Mouse (Mus musculus): ENCODE data around the gene Trim2. TPM values are rescaled to one million over a fixed set of nuclear protein-coding genes. Genes with fewer than 3 reads are reported as not detected.

Trim2 gene
- total and polyA plus RNA-seq, 2 experiments from 2014 or later = 149 to 291 TPM

- no peaks in the 10 kb centered on the region for H3K36me3 ChIP-seq (ENCODE audit: insufficient read depth, low read length)
- WGBS = 33% methylated on average over 9 of the region's 9 CpGs
- H3K9me3 ChIP-seq (ENCODE audit: low read length) = no peaks in the 10 kb centered on the region
- no peaks in the 10 kb centered on the region for H3K27me3 ChIP-seq (ENCODE audit: insufficient read depth, low read length)
- H3K9ac ChIP-seq (replicated peaks; ENCODE audit: low read length, poor library complexity, severe bottlenecking) = no peak overlapping the region
- no peak for ATAC-seq (ENCODE audit: low FRiP score)
- no peak overlapping the region for H3K27ac ChIP-seq (ENCODE audit: low read depth, low read length)
- H3K4me1 ChIP-seq (ENCODE audit: insufficient read depth, low read length) = no peaks in the 10 kb centered on the region
- DNase-seq (ENCODE audit: low spot score) = no peak
- H3K4me2 ChIP-seq (ENCODE audit: low read depth, low read length, poor library complexity, severe bottlenecking) = no peak overlapping the region
- H3K4me3 ChIP-seq (ENCODE audit: low read depth, low read length) = no peak overlapping the region
- TF ChIP-seq CTCF (IDR thresholded peaks at IDR 0.05) = no peak
These were observed 171.3 kb downstream of the Trim2 start for GRCm38 (mm10) chr3:84135387-84135786.

GRCm38 (mm10) chr3:84131369-84131768 is 175.3 kb downstream of the Trim2 start:
- no peaks in the 10 kb centered on the region for H3K4me1 ChIP-seq (ENCODE audit: insufficient read depth, low read length)
- no peaks in the 10 kb centered on the region for H3K9me3 ChIP-seq (ENCODE audit: low read length)
- TF ChIP-seq CTCF (IDR thresholded peaks at IDR 0.05) = no peak
- H3K4me3 ChIP-seq (ENCODE audit: low read depth, low read length) = no peak overlapping the region
- no peaks in the 10 kb centered on the region for H3K36me3 ChIP-seq (ENCODE audit: insufficient read depth, low read length)
- DNase-seq (ENCODE audit: low spot score) (no peak), ATAC-seq (ENCODE audit: low FRiP score) (no peak)
- no peak overlapping the region for H3K9ac ChIP-seq (replicated peaks; ENCODE audit: low read length, poor library complexity, severe bottlenecking)
- 94% methylated on average over 3 of the region's 3 CpGs for WGBS
- no peaks in the 10 kb centered on the region for H3K27me3 ChIP-seq (ENCODE audit: insufficient read depth, low read length)
- no peak overlapping the region for H3K4me2 ChIP-seq (ENCODE audit: low read depth, low read length, poor library complexity, severe bottlenecking)
- H3K27ac ChIP-seq (ENCODE audit: low read depth, low read length) = no peak overlapping the region

- Histone ChIP-seq H3K9me3 (ENCODE audit: low read length) (no peaks in the 10 kb centered on the region), H3K4me2 (ENCODE audit: low read depth, low read length, poor library complexity, severe bottlenecking) (no peak overlapping the region), H3K27ac (ENCODE audit: low read depth, low read length) (no peak overlapping the region), H3K9ac (replicated peaks; ENCODE audit: low read length, poor library complexity, severe bottlenecking) (no peak overlapping the region), H3K4me3 (ENCODE audit: low read depth, low read length) (no peak overlapping the region), H3K27me3 (ENCODE audit: insufficient read depth, low read length) (no peaks in the 10 kb centered on the region), H3K4me1 (ENCODE audit: insufficient read depth, low read length) (no peaks in the 10 kb centered on the region), H3K36me3 (ENCODE audit: insufficient read depth, low read length) (no peaks in the 10 kb centered on the region)
- DNase-seq (ENCODE audit: low spot score) = no peak
- 73% methylated on average over 5 of the region's 5 CpGs for WGBS
- no peak for ATAC-seq (ENCODE audit: low FRiP score)
- no peak for TF ChIP-seq CTCF (IDR thresholded peaks at IDR 0.05)
These were observed 175.9 kb downstream of the Trim2 start for GRCm38 (mm10) chr3:84130776-84131175.

GRCm38 (mm10) chr3:84128871-84129870 is 177.5 kb downstream of the Trim2 start:
- Histone ChIP-seq H3K4me3 (ENCODE audit: low read depth, low read length) (no peak overlapping the region), H3K4me1 (ENCODE audit: insufficient read depth, low read length) (no peaks in the 10 kb centered on the region), H3K9ac (replicated peaks; ENCODE audit: low read length, poor library complexity, severe bottlenecking) (no peak overlapping the region), H3K36me3 (ENCODE audit: insufficient read depth, low read length) (no peaks in the 10 kb centered on the region), H3K4me2 (ENCODE audit: low read depth, low read length, poor library complexity, severe bottlenecking) (no peak overlapping the region), H3K27me3 (ENCODE audit: insufficient read depth, low read length) (no peaks in the 10 kb centered on the region), H3K27ac (ENCODE audit: low read depth, low read length) (no peak overlapping the region), H3K9me3 (ENCODE audit: low read length) (no peaks in the 10 kb centered on the region)
- WGBS = 81% methylated on average over 11 of the region's 11 CpGs
- TF ChIP-seq CTCF (IDR thresholded peaks at IDR 0.05) = no peak
- ATAC-seq (ENCODE audit: low FRiP score) = no peak
- DNase-seq (ENCODE audit: low spot score) = no peak

- H3K9me3 ChIP-seq (ENCODE audit: low read length) = no peaks in the 10 kb centered on the region
- DNase-seq (ENCODE audit: low spot score) (no peak), ATAC-seq (ENCODE audit: low FRiP score) (no peak)
- H3K27me3 ChIP-seq (ENCODE audit: insufficient read depth, low read length) = no peaks in the 10 kb centered on the region
- no peak overlapping the region for H3K4me3 ChIP-seq (ENCODE audit: low read depth, low read length)
- no peaks in the 10 kb centered on the region for H3K36me3 ChIP-seq (ENCODE audit: insufficient read depth, low read length)
- H3K4me2 ChIP-seq (ENCODE audit: low read depth, low read length, poor library complexity, severe bottlenecking) = no peak overlapping the region
- no peak overlapping the region for H3K9ac ChIP-seq (replicated peaks; ENCODE audit: low read length, poor library complexity, severe bottlenecking)
- no peak overlapping the region for H3K27ac ChIP-seq (ENCODE audit: low read depth, low read length)
- H3K4me1 ChIP-seq (ENCODE audit: insufficient read depth, low read length) = no peaks in the 10 kb centered on the region
- TF ChIP-seq CTCF (IDR thresholded peaks at IDR 0.05) = no peak
- 59% methylated on average over 2 of the region's 2 CpGs for WGBS
These were observed 179.2 kb downstream of the Trim2 start for GRCm38 (mm10) chr3:84127431-84127830.

GRCm38 (mm10) chr3:84126721-84127120 is 180.0 kb downstream of the Trim2 start:
- H3K9ac ChIP-seq (replicated peaks; ENCODE audit: low read length, poor library complexity, severe bottlenecking) = no peak overlapping the region
- DNase-seq (ENCODE audit: low spot score) (no peak), ATAC-seq (ENCODE audit: low FRiP score) (no peak)
- no peaks in the 10 kb centered on the region for H3K27me3 ChIP-seq (ENCODE audit: insufficient read depth, low read length)
- H3K4me3 ChIP-seq (ENCODE audit: low read depth, low read length) = no peak overlapping the region
- no peaks in the 10 kb centered on the region for H3K4me1 ChIP-seq (ENCODE audit: insufficient read depth, low read length)
- no peaks in the 10 kb centered on the region for H3K36me3 ChIP-seq (ENCODE audit: insufficient read depth, low read length)
- H3K4me2 ChIP-seq (ENCODE audit: low read depth, low read length, poor library complexity, severe bottlenecking) = no peak overlapping the region
- no peaks in the 10 kb centered on the region for H3K9me3 ChIP-seq (ENCODE audit: low read length)
- H3K27ac ChIP-seq (ENCODE audit: low read depth, low read length) = no peak overlapping the region
- TF ChIP-seq CTCF (IDR thresholded peaks at IDR 0.05) = no peak
- 88% methylated on average over 3 of the region's 3 CpGs for WGBS
